Mouse (Mus musculus): Measurements from ENCODE around the gene Nek5. TPM values are rescaled to one million over a fixed set of nuclear protein-coding genes. Genes with fewer than 3 reads are reported as not detected.
A peak's percentile ranks its signal among the peaks of the same experiment; 100 is the strongest.

The Nek5 gene
- total RNA-seq, 1 experiment from 2014 or later = 3.7 TPM

GRCm38 (mm10) chr8:22089226-22089625 lies 35.6 kb downstream of the Nek5 start:
- DNase-seq = no peak

DNA sequence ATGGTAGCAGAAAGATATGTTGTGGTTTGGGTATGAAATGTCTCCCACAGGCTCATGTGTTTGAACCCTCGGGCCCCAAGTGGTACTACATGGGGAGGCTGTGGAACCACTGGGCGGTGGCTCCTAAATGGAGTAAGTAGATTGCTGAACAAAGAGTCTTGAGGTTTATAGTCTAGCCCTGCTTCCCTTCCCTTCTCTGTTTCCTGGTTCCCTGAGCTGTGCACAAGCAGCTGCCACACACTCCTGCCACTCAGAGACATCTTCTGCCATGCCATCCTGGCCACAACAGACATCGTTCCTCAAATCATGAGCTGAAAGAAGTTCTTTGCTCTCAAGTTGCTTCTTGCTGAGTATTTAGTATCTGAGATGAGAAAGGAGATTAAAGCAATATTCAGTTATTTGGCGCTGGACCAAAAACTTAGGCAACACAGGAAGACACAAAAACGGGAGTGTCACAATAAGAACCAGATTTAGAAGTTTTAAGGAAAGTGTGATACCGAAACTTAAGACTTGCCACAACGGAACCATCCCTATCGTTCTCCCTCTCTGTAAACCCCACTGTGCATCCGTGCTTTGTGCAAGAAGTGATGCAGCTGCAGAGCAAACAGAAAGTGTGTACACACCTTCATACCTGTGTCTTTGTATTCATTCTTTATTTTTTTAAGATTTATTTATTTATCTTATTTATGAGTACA lies 45.4 kb downstream of the Nek5 start:
- DNase-seq = no peak

- no peak for DNase-seq
Measured at GRCm38 (mm10) chr8:22061126-22061525, 63.7 kb downstream of the Nek5 start.

GRCm38 (mm10) chr8:22060446-22060889 lies 64.4 kb downstream of the Nek5 start, which contains the start of gene Alg11:
Alg11 (plus strand) TSS chr8:22060721.
- peak; percentile 97 for DNase-seq

- DNase-seq = no peak
Measured at GRCm38 (mm10) chr8:22059821-22060445, 64.9 kb downstream of the Nek5 start, which contains the start of gene Atp7b. Atp7b (minus strand) TSS chr8:22060305.

GRCm38 (mm10) chr8:22059153-22059738 lies 65.6 kb downstream of the Nek5 start:
- no peak for DNase-seq

- DNase-seq = no peak
Measured at GRCm38 (mm10) chr8:22058368-22058767, 66.5 kb downstream of the Nek5 start.

DNA sequence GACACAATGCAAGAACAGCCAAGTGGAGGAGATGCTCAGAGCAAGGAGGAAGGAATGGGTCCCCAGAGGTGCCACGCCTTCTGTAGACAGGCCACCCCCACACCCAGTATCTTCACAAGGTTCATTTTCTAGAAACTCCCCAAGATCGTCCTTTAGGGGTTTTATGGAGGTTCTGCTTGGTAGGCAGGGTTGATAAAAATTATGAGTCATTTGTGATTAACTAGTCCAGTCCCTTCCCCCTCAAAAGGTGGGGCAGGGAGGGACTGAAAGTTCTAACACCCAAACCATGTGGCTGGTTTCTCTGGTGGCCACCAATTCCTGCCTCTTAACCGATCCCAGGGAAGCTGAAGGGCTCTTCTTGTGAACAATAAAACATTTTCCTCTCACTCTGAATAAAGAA lies 68.0 kb downstream of the Nek5 start:
- DNase-seq = no peak

GRCm38 (mm10) chr8:22055492-22055877 lies 69.4 kb downstream of the Nek5 start:
- no peak for DNase-seq

DNA sequence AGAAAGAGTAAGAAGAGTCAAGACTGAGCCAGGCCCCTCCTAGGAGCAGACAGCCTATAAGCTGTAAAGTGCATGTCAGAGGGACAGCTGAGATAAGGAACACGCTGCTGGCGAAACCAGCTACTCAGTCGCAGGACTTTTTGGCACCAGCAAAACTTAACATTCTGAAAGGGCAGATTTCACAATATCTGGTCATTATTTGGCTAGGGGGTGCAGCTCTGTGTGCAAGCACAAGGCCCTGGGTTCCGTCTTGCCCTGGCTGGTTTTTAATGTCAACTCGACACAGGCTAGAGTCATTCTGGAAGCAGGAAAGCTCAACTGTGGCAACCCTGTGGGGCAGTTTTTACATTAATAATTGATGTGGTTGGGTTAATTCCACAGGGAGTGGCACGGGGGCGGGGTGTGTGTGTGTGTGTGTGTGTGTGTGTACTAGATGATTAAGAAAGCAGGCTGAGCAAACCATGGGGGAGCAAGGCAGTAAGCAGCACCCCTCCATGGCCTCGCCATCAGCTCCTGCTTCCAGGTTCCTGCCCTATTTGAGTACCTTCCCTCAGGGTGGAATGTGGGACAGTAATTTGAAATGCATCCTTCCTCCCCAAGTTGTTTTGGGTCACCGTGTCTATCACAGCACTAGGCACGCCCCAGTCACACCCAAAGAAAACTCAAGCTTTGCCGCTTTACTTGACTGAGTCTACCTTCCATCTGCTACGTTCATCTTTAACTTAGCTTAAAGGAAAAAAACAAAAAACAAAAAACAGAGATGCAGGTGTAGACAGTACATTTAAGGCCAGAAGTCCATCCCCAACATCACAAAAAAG lies 70.0 kb downstream of the Nek5 start:
- no peak for DNase-seq

- DNase-seq = peak; percentile 61
Measured at GRCm38 (mm10) chr8:22047699-22048464, 77.0 kb downstream of the Nek5 start.

DNA sequence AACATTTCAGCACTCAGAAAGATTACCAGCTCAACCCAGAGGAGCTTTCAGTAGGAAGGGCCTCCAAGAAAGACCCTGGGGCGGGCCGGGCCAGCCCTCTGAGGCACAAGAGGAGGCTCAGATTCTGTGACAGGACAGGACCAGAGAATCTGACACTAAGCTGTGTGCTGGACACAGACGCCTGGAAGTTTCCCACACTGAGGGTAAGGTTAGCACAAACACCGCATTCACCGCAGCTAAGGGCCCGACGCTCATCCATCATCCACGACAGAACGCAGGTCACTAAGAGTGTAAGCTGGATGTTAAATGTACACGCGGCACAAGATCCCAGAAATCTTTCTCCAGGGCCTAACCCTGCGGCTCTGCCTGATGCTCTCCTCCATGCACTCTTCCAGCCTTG lies 81.1 kb downstream of the Nek5 start:
- DNase-seq = no peak

DNA sequence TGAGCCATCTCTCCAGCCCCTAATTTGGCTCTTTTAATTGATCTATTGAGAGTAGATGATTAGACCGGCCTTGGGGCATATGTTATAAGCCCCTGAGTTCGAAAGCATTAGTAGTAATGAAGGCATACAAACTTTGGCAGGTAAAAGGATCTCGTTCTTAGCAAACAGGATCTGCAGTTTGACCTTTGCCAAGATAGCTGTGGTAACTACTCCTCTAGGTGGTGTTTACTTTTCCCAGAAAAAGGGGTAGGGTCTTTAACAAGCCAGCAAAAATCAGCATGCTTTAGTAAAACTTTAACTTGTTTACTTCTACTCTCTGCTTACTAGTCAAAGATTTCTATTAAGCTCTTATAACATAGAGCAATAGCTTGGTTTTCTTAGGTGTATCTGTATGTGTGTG lies 82.3 kb downstream of the Nek5 start:
- no peak for DNase-seq

GRCm38 (mm10) chr8:22040153-22040509 lies 84.7 kb downstream of the Nek5 start:
- no peak for DNase-seq

DNA sequence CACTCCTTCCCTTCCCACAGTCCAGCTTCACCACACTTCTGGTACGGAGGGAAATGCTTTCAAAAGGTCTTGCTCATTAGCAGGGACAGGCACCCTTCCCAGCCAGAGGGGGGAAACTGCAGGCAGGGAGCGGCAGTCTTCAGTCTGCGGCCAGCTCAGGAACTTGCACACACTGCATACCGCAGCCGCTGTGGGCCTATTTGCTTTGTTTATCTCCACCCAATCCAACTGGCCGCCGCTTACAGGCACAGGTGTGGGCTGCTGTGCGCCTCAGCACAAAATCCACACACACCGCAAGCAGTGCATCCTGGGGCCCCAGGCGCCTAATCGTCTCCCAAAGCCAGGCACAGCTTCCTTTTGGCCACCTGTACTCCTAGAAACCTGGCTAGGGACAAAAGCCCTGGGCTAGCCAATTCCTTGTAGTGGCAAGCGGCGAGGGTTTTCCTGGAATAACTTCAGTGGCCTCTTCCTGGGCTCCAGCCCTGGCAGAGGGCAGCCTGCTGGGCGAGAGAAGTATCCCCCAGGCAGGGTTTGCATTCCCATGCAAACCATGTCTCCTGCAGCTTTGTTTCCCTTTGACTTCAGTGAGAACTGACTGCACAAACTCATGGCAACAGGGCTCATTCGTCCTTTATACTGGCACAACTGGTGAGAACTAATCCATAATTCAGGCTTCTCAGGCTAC lies 85.2 kb downstream of the Nek5 start:
- DNase-seq = no peak

GRCm38 (mm10) chr8:22037022-22037421 lies 87.8 kb downstream of the Nek5 start:
- DNase-seq = no peak

DNA sequence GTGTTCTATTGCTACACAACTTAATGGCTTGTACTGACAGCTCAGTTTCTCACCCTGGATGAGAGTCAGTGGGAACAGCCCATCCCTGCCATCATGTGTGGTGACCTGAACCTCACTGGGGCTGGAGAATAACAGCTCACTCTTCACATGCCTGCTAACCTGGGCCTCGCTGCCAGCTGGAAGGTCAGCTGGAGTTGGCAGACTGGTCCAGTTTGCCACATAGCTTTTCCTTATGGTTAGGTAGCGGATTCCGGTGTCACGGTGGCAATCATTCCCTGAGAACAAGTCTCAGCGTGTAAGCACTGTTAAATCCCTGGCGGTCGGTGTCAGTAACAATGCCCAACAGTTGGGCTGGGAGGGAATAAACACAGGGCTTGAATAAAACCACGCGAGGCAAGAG lies 88.7 kb downstream of the Nek5 start:
- DNase-seq = no peak

DNA sequence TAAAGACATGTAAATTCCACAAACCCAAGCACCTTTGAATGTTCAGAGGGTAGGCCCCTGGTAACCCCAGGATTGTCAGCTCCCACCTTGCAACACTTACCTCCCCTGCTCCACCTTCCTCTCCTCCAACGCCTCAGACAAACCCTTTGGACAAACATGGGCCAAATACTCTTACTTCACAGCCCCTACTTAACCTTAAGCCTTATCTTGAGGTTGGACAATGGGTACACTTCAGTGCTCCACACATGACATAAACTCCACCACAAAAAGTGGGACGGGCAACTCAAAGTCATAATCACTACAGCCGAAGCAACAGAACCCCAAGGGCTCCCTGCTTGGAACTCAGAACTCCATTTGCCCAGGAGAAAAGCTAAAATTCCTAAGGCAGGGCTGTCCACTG lies 93.9 kb downstream of the Nek5 start:
- no peak for DNase-seq

GRCm38 (mm10) chr8:22028973-22029372 lies 95.9 kb downstream of the Nek5 start:
- no peak for DNase-seq

- DNase-seq = no peak
Measured at GRCm38 (mm10) chr8:22025241-22025640, 99.6 kb downstream of the Nek5 start.
